Mouse (Mus musculus): Measurements from ENCODE around the gene Vmn2r91. TPM values are rescaled to one million over a fixed set of nuclear protein-coding genes. Genes with fewer than 3 reads are reported as not detected.
"Not testable (repeated sequence)": the region's sequence is repeated elsewhere in the genome, so short reads cannot be mapped to it uniquely, and the experiment has no call there.

The Vmn2r91 gene
- polyA plus RNA-seq (2012; rRNA removed) = not detected in 2 replicates

- H3K27ac ChIP-seq (ENCODE audit: insufficient read depth, low read length); H3K4me3 ChIP-seq (ENCODE audit: extremely low read depth, insufficient read depth, insufficient read length); H3K27me3 ChIP-seq (ENCODE audit: control insufficient read depth, insufficient read depth, low read length); H3K4me1 ChIP-seq (ENCODE audit: control insufficient read depth, insufficient read depth, insufficient read length); DNase-seq (ENCODE audit: low read depth in 1 of 2, low spot score in 2 of 2); H3K36me3 ChIP-seq (ENCODE audit: control insufficient read depth, insufficient read depth, low read length): not testable (repeated sequence)
Observed at GRCm38 (mm10) chr17:18084716-18085115, at the start of gene Vmn2r91. Gene Vmn2r91 (plus strand): TSS chr17:18085016.

- Histone ChIP-seq H3K27me3 (ENCODE audit: control insufficient read depth, insufficient read depth, low read length) (no peaks in the 10 kb centered on the region), H3K27ac (ENCODE audit: insufficient read depth, low read length) (no peak within 1 kb of the TSS), H3K4me3 (ENCODE audit: extremely low read depth, insufficient read depth, insufficient read length) (no peak within 1 kb of the TSS), H3K36me3 (ENCODE audit: control insufficient read depth, insufficient read depth, low read length) (no peaks in the 10 kb centered on the region), H3K4me1 (ENCODE audit: control insufficient read depth, insufficient read depth, insufficient read length) (no peaks in the 10 kb centered on the region)
- DNase-seq (ENCODE audit: low read depth in 1 of 2, low spot score in 2 of 2) = no peak
- no peak for TF ChIP-seq POLR2A (IDR thresholded peaks at IDR 0.05; ENCODE audit: low read depth, low read length)
- no peak for TF ChIP-seq CTCF (IDR thresholded peaks at IDR 0.05; ENCODE audit: extremely low read depth, insufficient read depth, insufficient read length, insufficient replicate concordance)
- 51% methylated on average over 2 of the region's 2 CpGs for WGBS
Observed at GRCm38 (mm10) chr17:18049124-18049523, 35.7 kb upstream of the Vmn2r91 start, which contains the start of gene Vmn2r124. Gene Vmn2r124 (plus strand): TSS chr17:18049424.

- DNase-seq (ENCODE audit: low read depth in 1 of 2, low spot score in 2 of 2); H3K4me1 ChIP-seq (ENCODE audit: control insufficient read depth, insufficient read depth, insufficient read length); H3K36me3 ChIP-seq (ENCODE audit: control insufficient read depth, insufficient read depth, low read length); H3K4me3 ChIP-seq (ENCODE audit: extremely low read depth, insufficient read depth, insufficient read length); H3K27me3 ChIP-seq (ENCODE audit: control insufficient read depth, insufficient read depth, low read length); H3K27ac ChIP-seq (ENCODE audit: insufficient read depth, low read length): not testable (repeated sequence)
- WGBS = 49% methylated on average over 1 of the region's 1 CpGs
Observed at GRCm38 (mm10) chr17:18095626-18096025, 10.8 kb downstream of the Vmn2r91 start.

DNA sequence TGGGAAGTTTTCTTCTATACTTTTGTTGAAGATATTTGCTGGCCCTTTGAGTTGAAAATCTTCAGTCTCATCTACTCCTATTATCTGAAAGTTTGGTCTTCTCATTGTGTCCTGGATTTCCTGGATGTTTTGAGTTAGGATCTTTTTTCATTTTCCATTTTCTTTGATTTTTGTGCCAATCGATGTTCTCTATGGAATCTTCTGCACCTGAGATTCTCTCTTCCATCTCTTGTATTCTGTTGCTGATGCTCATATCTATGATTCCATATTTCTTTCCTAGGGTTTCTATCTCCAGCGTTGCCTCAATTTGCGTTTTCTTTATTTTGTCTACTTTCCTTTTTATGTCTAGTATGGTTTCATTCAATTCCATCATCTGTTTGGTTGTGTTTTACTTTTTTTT lies 17.4 kb downstream of the Vmn2r91 start:
- not testable (repeated sequence) for H3K4me3 ChIP-seq (ENCODE audit: extremely low read depth, insufficient read depth, insufficient read length); H3K4me1 ChIP-seq (ENCODE audit: control insufficient read depth, insufficient read depth, insufficient read length); DNase-seq (ENCODE audit: low read depth in 1 of 2, low spot score in 2 of 2); H3K27me3 ChIP-seq (ENCODE audit: control insufficient read depth, insufficient read depth, low read length); H3K27ac ChIP-seq (ENCODE audit: insufficient read depth, low read length); H3K36me3 ChIP-seq (ENCODE audit: control insufficient read depth, insufficient read depth, low read length)
- 91% methylated on average over 3 of the region's 3 CpGs for WGBS

DNA sequence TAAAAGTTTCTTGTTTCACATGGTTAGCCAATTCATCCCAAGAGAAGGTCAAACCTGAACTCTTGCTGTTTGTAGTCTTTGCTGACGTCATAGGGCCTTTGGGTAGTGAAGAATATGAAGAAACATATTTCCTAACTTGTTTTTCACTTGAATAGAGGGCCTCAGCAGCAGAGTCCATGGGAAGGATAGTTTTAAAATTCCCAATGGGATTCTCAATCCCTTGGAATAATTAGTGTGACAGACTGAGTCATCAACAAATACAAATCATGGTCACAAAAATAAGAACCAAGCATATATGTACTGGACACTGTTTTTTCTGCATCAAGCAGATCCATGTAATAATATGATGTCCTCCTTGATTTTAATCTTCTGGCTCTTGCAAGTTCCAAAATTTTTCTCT lies 66.8 kb downstream of the Vmn2r91 start, which contains the start of gene Vmn2r92:
Gene Vmn2r92, plus strand, starts transcription at position 301 of the 400 bp plus-strand sequence.
- H3K27me3 ChIP-seq (ENCODE audit: control insufficient read depth, insufficient read depth, low read length); H3K4me1 ChIP-seq (ENCODE audit: control insufficient read depth, insufficient read depth, insufficient read length); H3K4me3 ChIP-seq (ENCODE audit: extremely low read depth, insufficient read depth, insufficient read length); H3K27ac ChIP-seq (ENCODE audit: insufficient read depth, low read length); H3K36me3 ChIP-seq (ENCODE audit: control insufficient read depth, insufficient read depth, low read length); DNase-seq (ENCODE audit: low read depth in 1 of 2, low spot score in 2 of 2): not testable (repeated sequence)
- 57% methylated on average over 1 of the region's 1 CpGs for WGBS

DNA sequence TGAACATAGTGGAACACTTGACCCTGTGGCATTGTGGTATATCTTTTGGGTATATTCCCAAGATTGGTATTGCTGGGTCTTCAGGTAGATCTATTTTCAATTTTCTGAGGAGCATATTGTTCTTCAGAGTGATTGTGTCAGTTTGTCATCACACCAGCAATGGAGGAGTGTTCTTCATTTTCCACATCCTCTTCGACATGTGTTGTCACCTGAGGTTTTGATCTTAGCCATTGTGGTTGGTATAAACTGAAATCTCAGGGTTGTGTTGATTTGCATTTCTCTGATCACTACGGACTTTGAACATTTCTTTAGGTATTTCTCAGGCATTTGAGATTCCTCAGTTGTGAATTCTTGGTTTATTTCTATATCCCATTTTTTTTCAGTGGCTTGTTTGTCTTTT lies 76.4 kb downstream of the Vmn2r91 start:
- H3K27ac ChIP-seq (ENCODE audit: insufficient read depth, low read length); H3K4me1 ChIP-seq (ENCODE audit: control insufficient read depth, insufficient read depth, insufficient read length); DNase-seq (ENCODE audit: low read depth in 1 of 2, low spot score in 2 of 2); H3K27me3 ChIP-seq (ENCODE audit: control insufficient read depth, insufficient read depth, low read length); H3K36me3 ChIP-seq (ENCODE audit: control insufficient read depth, insufficient read depth, low read length); H3K4me3 ChIP-seq (ENCODE audit: extremely low read depth, insufficient read depth, insufficient read length): not testable (repeated sequence)
- 59% methylated on average over 2 of the region's 2 CpGs for WGBS

Other genes starting within 250 kb of the Vmn2r91 start
- gene Has1, start 229.8 kb upstream of the Vmn2r91 start, polyA plus RNA-seq (2012; rRNA removed) = 0.11 and 0.25 TPM in 2 replicates
- gene Fpr1, start 201.1 kb upstream of the Vmn2r91 start, polyA plus RNA-seq (2012; rRNA removed) = 8.2 and 8.9 TPM in 2 replicates
- gene Fpr2, start 197.2 kb upstream of the Vmn2r91 start, polyA plus RNA-seq (2012; rRNA removed) = 2.4 and 2.8 TPM in 2 replicates
- not detected in 2 replicates for gene Fpr3, start 197.2 kb upstream of the Vmn2r91 start, polyA plus RNA-seq (2012; rRNA removed)
- gene Fpr-rs4, start 63.3 kb upstream of the Vmn2r91 start, polyA plus RNA-seq (2012; rRNA removed) = not detected in 2 replicates
- not detected in 2 replicates for gene Vmn2r124, start 35.6 kb upstream of the Vmn2r91 start, polyA plus RNA-seq (2012; rRNA removed)
- gene Vmn2r92, start 66.9 kb downstream of the Vmn2r91 start, polyA plus RNA-seq (2012; rRNA removed) = not detected in 2 replicates
- gene Vmn2r94, start 192.7 kb downstream of the Vmn2r91 start, polyA plus RNA-seq (2012; rRNA removed) = not detected in 2 replicates
- not detected in 2 replicates for gene Vmn2r93, start 213.1 kb downstream of the Vmn2r91 start, polyA plus RNA-seq (2012; rRNA removed)

Measured in spleen, adult 2 months (tissue).